Mouse (Mus musculus) liver, embryonic 14.5 days (tissue): ENCODE measurements around the gene Lime1. TPM values are rescaled to one million over a fixed set of nuclear protein-coding genes. Genes with fewer than 3 reads are reported as not detected.

ENCODE experiments used
- ATAC-seq: fragments of 200-750 bp; cut with Nextera tagmentation; 2 replicates; pipeline ENCODE4 v1.8.0; 2017; ENCODE audit warnings: moderate number of reproducible peaks, mild to moderate bottlenecking, moderate library complexity; ENCODE audit not compliant: insufficient read depth
- DNase-seq, 3 experiments: peaks; one replicate each; pipeline ENCODE4 v3.0.0-alpha.2; 2012 to 2013; ENCODE audit warnings: low read depth in 3 of 3, low spot score in 3 of 3
- H3K27ac ChIP-seq: fragments of 300-500 bp; sonication (generic); 2 replicates; pipeline ENCODE4 v1.5.1; 2014; ENCODE audit warnings: moderate library complexity, mild to moderate bottlenecking, control low read depth, inconsistent platforms
- H3K27me3 ChIP-seq: fragments of 300-500 bp; sonication (generic); 2 replicates; pipeline ENCODE4 v1.6.1; 2014; ENCODE audit warnings: mild to moderate bottlenecking, low read length, moderate library complexity; ENCODE audit not compliant: control insufficient read depth, insufficient read depth
- H3K36me3 ChIP-seq: fragments of 300-500 bp; sonication (generic); replicated peaks from 2 replicates; pipeline ENCODE4 v1.6.1; 2014; ENCODE audit warnings: low read depth; ENCODE audit not compliant: control insufficient read depth, insufficient read depth
- H3K4me1 ChIP-seq, 2 experiments: fragments of 200-500 bp in 1 of 2; fragments of 300-500 bp in 1 of 2; sonication (generic) in 1 of 2; replicated peaks; 2 replicates each; pipeline ENCODE4 v1.6.1; 2012 to 2014; ENCODE audit warnings: antibody characterized with exemption in 1 of 2, inconsistent platforms in 1 of 2, low read length in 1 of 2; ENCODE audit not compliant: control insufficient read depth in 2 of 2, insufficient read depth in 2 of 2
- H3K4me2 ChIP-seq: fragments of 300-500 bp; sonication (generic); 2 replicates; pipeline ENCODE4 v1.6.1; 2014; ENCODE audit warnings: low read depth, mild to moderate bottlenecking, control low read depth, moderate library complexity
- H3K4me3 ChIP-seq, 2 experiments: fragments of 200-500 bp in 1 of 2; fragments of 300-500 bp in 1 of 2; sonication (generic) in 1 of 2; 2 replicates each; pipeline ENCODE4 v1.5.1; 2012 to 2014; ENCODE audit warnings: low read depth in 2 of 2, low read length in 2 of 2, mild to moderate bottlenecking in 2 of 2, control low read depth in 1 of 2, inconsistent platforms in 1 of 2, moderate library complexity in 1 of 2; ENCODE audit not compliant: insufficient read depth in 1 of 2
- H3K9ac ChIP-seq: fragments of 300-500 bp; sonication (generic); replicated peaks from 2 replicates; pipeline ENCODE4 v1.6.1; 2014; ENCODE audit warnings: mild to moderate bottlenecking, control low read depth, moderate library complexity
- H3K9me3 ChIP-seq: fragments of 300-500 bp; sonication (generic); 2 replicates; pipeline ENCODE4 v1.6.1; 2016; ENCODE audit warnings: low read length, mixed read lengths; ENCODE audit not compliant: control insufficient read depth
- CTCF ChIP-seq: IDR thresholded peaks from 2 replicates; pipeline ENCODE4 v1.5.1; 2016; ENCODE audit warnings: antibody characterized with exemption, low read depth, control low read depth
- EP300 ChIP-seq: IDR thresholded peaks from 2 replicates; pipeline ENCODE4 v1.6.1; 2016; ENCODE audit warnings: antibody characterized with exemption, low read depth
- WGBS: fragments of 180-500 bp; shearing (Covaris S2); extraction: QIAGEN DNeasy Blood & Tissue Kit; methylation state at CpG from one replicate; pipeline ENCODE4 v1.1.7; 2014; ENCODE audit not compliant: insufficient replicate concordance; 5-methylcytosine and 5-hydroxymethylcytosine counted together
- polyA plus RNA-seq, 2 experiments: library from polyadenylated mRNA; depleted of rRNA in 1 of 2; stranded (reverse) in 1 of 2; unstranded in 1 of 2; fragments of >200 nt; fragmentation: Nextera tagmentation in 1 of 2; extraction: Ambion mirVana in 1 of 2; gene quantifications; 2 replicates each; pipeline versions ENCODE4 v1.2.1 to v1.2.3; 2012 to 2014

Lime1 gene
- polyA plus RNA-seq, 2 experiments, result 4.7 to 10.9 TPM

GRCm38 (mm10) chr2:181370001-181370400 lies 9.9 kb upstream of the Lime1 start:
- H3K4me3 ChIP-seq, result no peak overlapping the region
- H3K27ac ChIP-seq, result no peak overlapping the region
- 85% methylated on average over 5 of the region's 5 CpGs for WGBS
- H3K4me1 ChIP-seq, result peaks cover 11 to 19% of the 10 kb centered on the region in 2 experiments
- H3K9ac ChIP-seq, result no peak overlapping the region
- H3K4me2 ChIP-seq, result no peak overlapping the region
- TF ChIP-seq CTCF (peak; percentile 45), EP300 (no peak)
- peaks cover 4% of the 10 kb centered on the region for H3K36me3 ChIP-seq
- H3K9me3 ChIP-seq, result no peaks in the 10 kb centered on the region
- DNase-seq (no peak), ATAC-seq (no peak)
- H3K27me3 ChIP-seq, result no peaks in the 10 kb centered on the region

- no peak overlapping the region for H3K4me3 ChIP-seq
- no peak overlapping the region for H3K4me2 ChIP-seq
- TF ChIP-seq CTCF (peak; percentile 57; the same call in 1 of the 2 replicates), EP300 (no peak)
- H3K27me3 ChIP-seq, result no peaks in the 10 kb centered on the region
- no peaks in the 10 kb centered on the region for H3K9me3 ChIP-seq
- ATAC-seq (no peak), DNase-seq (peak in 1 of 3 experiments; percentile 38)
- 75% methylated on average over 2 of the region's 2 CpGs for WGBS
- H3K9ac ChIP-seq, result no peak overlapping the region
- H3K27ac ChIP-seq, result no peak overlapping the region
- peaks cover 3 to 6% of the 10 kb centered on the region in 2 experiments; a peak in 3 of 4 replicates for H3K4me1 ChIP-seq
- peaks cover 20% of the 10 kb centered on the region for H3K36me3 ChIP-seq
Measured at GRCm38 (mm10) chr2:181375787-181376186, 4.1 kb upstream of the Lime1 start.

GRCm38 (mm10) chr2:181377230-181377629 lies 2.6 kb upstream of the Lime1 start:
- TF ChIP-seq EP300, result no peak
- TF ChIP-seq CTCF, result no peak
- ATAC-seq (no peak), DNase-seq (no peak)
- Histone ChIP-seq H3K9me3 (no peaks in the 10 kb centered on the region), H3K4me3 (no peak overlapping the region), H3K4me1 (peaks cover 3 to 6% of the 10 kb centered on the region in 2 experiments; a peak in 3 of 4 replicates), H3K36me3 (peaks cover 20% of the 10 kb centered on the region), H3K9ac (no peak overlapping the region; the same call in 1 of the 2 replicates), H3K4me2 (no peak overlapping the region), H3K27me3 (no peaks in the 10 kb centered on the region), H3K27ac (no peak overlapping the region)
- 32% methylated on average over 2 of the region's 2 CpGs for WGBS

- TF ChIP-seq CTCF, result no peak
- TF ChIP-seq EP300, result no peak
- WGBS, result 74% methylated on average over 5 of the region's 5 CpGs
- no peak overlapping the region for H3K27ac ChIP-seq
Measured at GRCm38 (mm10) chr2:181378701-181379100, 1.2 kb upstream of the Lime1 start.

GRCm38 (mm10) chr2:181380251-181380650 lies 373 bp downstream of the Lime1 start:
- H3K4me2 ChIP-seq, result no peak overlapping the region
- no peak for DNase-seq
- H3K9me3 ChIP-seq, result no peaks in the 10 kb centered on the region
- H3K4me1 ChIP-seq, result 0 out of 4 replicates have a peak, but pooled peaks cover 0 to 2% of the 10 kb centered on the region in 2 experiments
- H3K4me3 ChIP-seq, result no peak overlapping the region
- H3K27me3 ChIP-seq, result no peaks in the 10 kb centered on the region
- WGBS, result 77% methylated on average over 5 of the region's 5 CpGs
- H3K36me3 ChIP-seq, result peaks cover 24% of the 10 kb centered on the region
- H3K9ac ChIP-seq, result no peak overlapping the region
- H3K27ac ChIP-seq, result no peak overlapping the region
- no peak for ATAC-seq
- no peak for TF ChIP-seq CTCF
- no peak for TF ChIP-seq EP300

More at GRCm38 (mm10) chr2:181378701-181379100, 1.2 kb upstream of the Lime1 start:
- Histone ChIP-seq H3K4me3 (no peak overlapping the region), H3K4me1 (peaks cover under 1 to 4% of the 10 kb centered on the region in 2 experiments; a peak in 3 of 4 replicates), H3K9me3 (no peaks in the 10 kb centered on the region), H3K36me3 (peaks cover 24% of the 10 kb centered on the region), H3K9ac (no peak overlapping the region), H3K27me3 (no peaks in the 10 kb centered on the region), H3K4me2 (no peak overlapping the region)
- no peak for ATAC-seq
- DNase-seq, result no peak
